Mouse (Mus musculus) hindbrain, embryonic 16.5 days (tissue): ENCODE data around the gene Trim7. TPM values are rescaled to one million over a fixed set of nuclear protein-coding genes. Genes with fewer than 3 reads are reported as not detected.
"Not testable (repeated sequence)": the region's sequence is repeated elsewhere in the genome, so short reads cannot be mapped to it uniquely, and the experiment has no call there.

Experiments
- ATAC-seq: fragments of 200-750 bp; cut with Nextera tagmentation; 2 replicates; pipeline ENCODE4 v1.8.0; 2017; ENCODE audit warnings: moderate TSS enrichment, moderate library complexity
- H3K27ac ChIP-seq: fragments of 300-500 bp; sonication (generic); 2 replicates; pipeline ENCODE4 v1.5.1; 2014; ENCODE audit warnings: low read depth, mild to moderate bottlenecking, control low read depth, low read length, moderate library complexity
- H3K27me3 ChIP-seq: fragments of 300-500 bp; sonication (generic); replicated peaks from 2 replicates; pipeline ENCODE4 v1.6.1; 2014; ENCODE audit warnings: low read length; ENCODE audit not compliant: control insufficient read depth, insufficient read depth
- H3K36me3 ChIP-seq: fragments of 300-500 bp; sonication (generic); 2 replicates; pipeline ENCODE4 v1.6.1; 2014; ENCODE audit warnings: mild to moderate bottlenecking, low read length, moderate library complexity, mixed read lengths; ENCODE audit not compliant: control insufficient read depth, insufficient read depth
- H3K4me1 ChIP-seq: fragments of 300-500 bp; sonication (generic); 2 replicates; pipeline ENCODE4 v1.6.1; 2014; ENCODE audit warnings: low read depth, low read length; ENCODE audit not compliant: control insufficient read depth, insufficient read depth
- H3K4me2 ChIP-seq: fragments of 300-500 bp; sonication (generic); 2 replicates; pipeline ENCODE4 v1.6.1; 2014; ENCODE audit warnings: mild to moderate bottlenecking, low read length, control low read depth, moderate library complexity
- H3K4me3 ChIP-seq: fragments of 300-500 bp; sonication (generic); 2 replicates; pipeline ENCODE4 v1.5.1; 2014; ENCODE audit warnings: mild to moderate bottlenecking, low read length, control low read depth, moderate library complexity
- H3K9ac ChIP-seq: fragments of 300-500 bp; sonication (generic); 2 replicates; pipeline ENCODE4 v1.6.1; 2014; ENCODE audit warnings: low read depth, mild to moderate bottlenecking, control low read depth, low read length, moderate library complexity
- H3K9me3 ChIP-seq: fragments of 300-500 bp; sonication (generic); 2 replicates; pipeline ENCODE4 v1.6.1; 2014; ENCODE audit warnings: mild to moderate bottlenecking, low read length, moderate library complexity; ENCODE audit not compliant: control insufficient read depth
- WGBS: fragments of 180-500 bp; shearing (Covaris S2); extraction: QIAGEN DNeasy Blood & Tissue Kit; methylation state at CpG from one replicate; pipeline ENCODE4 v1.1.7; 2014; 5-methylcytosine and 5-hydroxymethylcytosine counted together
- polyA plus RNA-seq: library from polyadenylated mRNA; unstranded; fragments of >200 nt; fragmentation: Nextera tagmentation; extraction: Ambion mirVana; gene quantifications from 2 replicates; pipeline ENCODE4 v1.2.1, GENCODE M21; 2015

Trim7 gene
- polyA plus RNA-seq, 1 experiment from 2014 or later = 2.7 TPM

GRCm38 (mm10) chr11:48789973-48790823 lies 35.7 kb upstream of the Trim7 start:
- Histone ChIP-seq H3K27me3 (no peaks in the 10 kb centered on the region), H3K27ac (no peak overlapping the region), H3K4me3 (peak overlapping the region; percentile 18), H3K4me1 (peaks cover 3% of the 10 kb centered on the region; the same call in 1 of the 2 replicates), H3K9ac (no peak overlapping the region), H3K36me3 (no peaks in the 10 kb centered on the region), H3K4me2 (peak overlapping the region; percentile 48), H3K9me3 (no peaks in the 10 kb centered on the region)
- WGBS = 16% methylated on average over 20 of the region's 20 CpGs
- peak; percentile 79 for ATAC-seq

GRCm38 (mm10) chr11:48790946-48791345 lies 35.0 kb upstream of the Trim7 start:
- H3K27ac ChIP-seq = no peak overlapping the region
- H3K4me3 ChIP-seq = no peak overlapping the region
- H3K4me1 ChIP-seq = peaks cover 3% of the 10 kb centered on the region; the same call in 1 of the 2 replicates
- no peak overlapping the region for H3K4me2 ChIP-seq
- no peaks in the 10 kb centered on the region for H3K9me3 ChIP-seq
- no peak for ATAC-seq
- no peaks in the 10 kb centered on the region for H3K27me3 ChIP-seq
- WGBS = 43% methylated on average over 8 of the region's 8 CpGs
- no peak overlapping the region for H3K9ac ChIP-seq
- H3K36me3 ChIP-seq = no peaks in the 10 kb centered on the region

GRCm38 (mm10) chr11:48791894-48792293 lies 34.0 kb upstream of the Trim7 start:
- not testable (repeated sequence) for ATAC-seq, H3K4me2 ChIP-seq, H3K36me3 ChIP-seq, H3K4me3 ChIP-seq, H3K4me1 ChIP-seq, H3K27ac ChIP-seq, H3K9me3 ChIP-seq, H3K9ac ChIP-seq, H3K27me3 ChIP-seq
- WGBS = 86% methylated on average over 9 of the region's 9 CpGs

GRCm38 (mm10) chr11:48793184-48793583 lies 32.8 kb upstream of the Trim7 start:
- peaks cover 7% of the 10 kb centered on the region for H3K4me1 ChIP-seq
- no peaks in the 10 kb centered on the region for H3K27me3 ChIP-seq
- no peak overlapping the region for H3K27ac ChIP-seq
- 96% methylated on average over 3 of the region's 3 CpGs for WGBS
- H3K36me3 ChIP-seq = no peaks in the 10 kb centered on the region
- H3K9ac ChIP-seq = no peak overlapping the region
- H3K4me2 ChIP-seq = no peak overlapping the region
- no peaks in the 10 kb centered on the region for H3K9me3 ChIP-seq
- H3K4me3 ChIP-seq = no peak overlapping the region
- no peak for ATAC-seq

GRCm38 (mm10) chr11:48795221-48795620 lies 30.7 kb upstream of the Trim7 start:
- no peak for ATAC-seq
- H3K9me3 ChIP-seq = no peaks in the 10 kb centered on the region
- H3K9ac ChIP-seq = no peak overlapping the region
- H3K27me3 ChIP-seq = no peaks in the 10 kb centered on the region
- WGBS = 86% methylated on average over 7 of the region's 7 CpGs
- H3K4me1 ChIP-seq = peaks cover 13% of the 10 kb centered on the region
- H3K36me3 ChIP-seq = no peaks in the 10 kb centered on the region
- H3K27ac ChIP-seq = no peak overlapping the region
- no peak overlapping the region for H3K4me2 ChIP-seq
- H3K4me3 ChIP-seq = no peak overlapping the region

- no peaks in the 10 kb centered on the region for H3K36me3 ChIP-seq
- 85% methylated on average over 4 of the region's 4 CpGs for whole genome bisulfite sequencing
- no peaks in the 10 kb centered on the region for H3K9me3 ChIP-seq
- H3K27ac ChIP-seq = no peak overlapping the region
- no peak overlapping the region for H3K9ac ChIP-seq
- ATAC-seq = no peak
- no peak overlapping the region for H3K4me3 ChIP-seq
- peaks cover 16% of the 10 kb centered on the region for H3K4me1 ChIP-seq
- H3K27me3 ChIP-seq = no peaks in the 10 kb centered on the region
- H3K4me2 ChIP-seq = no peak overlapping the region
These were observed 29.6 kb upstream of the Trim7 start for GRCm38 (mm10) chr11:48796290-48796689.

- no peak overlapping the region; the same call in 1 of the 2 replicates for H3K9ac ChIP-seq
- ATAC-seq = no peak
- no peak overlapping the region for H3K27ac ChIP-seq
- H3K4me2 ChIP-seq = no peak overlapping the region
- H3K27me3 ChIP-seq = no peaks in the 10 kb centered on the region
- peaks cover 4% of the 10 kb centered on the region for H3K36me3 ChIP-seq
- 91% methylated on average over 5 of the region's 5 CpGs for WGBS
- H3K4me1 ChIP-seq = peaks cover 26% of the 10 kb centered on the region
- H3K4me3 ChIP-seq = no peak overlapping the region
- no peaks in the 10 kb centered on the region for H3K9me3 ChIP-seq
These were observed 28.7 kb upstream of the Trim7 start for GRCm38 (mm10) chr11:48797287-48797686.

- Histone ChIP-seq H3K4me2 (peak overlapping the region; percentile 88), H3K27ac (no peak overlapping the region), H3K36me3 (peaks cover 13% of the 10 kb centered on the region), H3K27me3 (no peaks in the 10 kb centered on the region), H3K4me3 (no peak overlapping the region), H3K9ac (0 out of 2 replicates have a peak overlapping the region, but pooled peaks have one; percentile 3), H3K4me1 (peaks cover 29% of the 10 kb centered on the region), H3K9me3 (no peaks in the 10 kb centered on the region)
- WGBS = 78% methylated on average over 7 of the region's 7 CpGs
- ATAC-seq = no peak
These were observed 27.6 kb upstream of the Trim7 start for GRCm38 (mm10) chr11:48798308-48798707.

- H3K27ac ChIP-seq = peak overlapping the region; percentile 96
- peak overlapping the region; percentile 80 for H3K9ac ChIP-seq
- peaks cover 19% of the 10 kb centered on the region for H3K36me3 ChIP-seq
- peak; percentile 3; the same call in 1 of the 2 replicates for ATAC-seq
- H3K4me1 ChIP-seq = peaks cover 29% of the 10 kb centered on the region
- H3K27me3 ChIP-seq = no peaks in the 10 kb centered on the region
- 10% methylated on average over 18 of the region's 18 CpGs for WGBS
- H3K4me3 ChIP-seq = peak overlapping the region; percentile 81
- peak overlapping the region; percentile 88 for H3K4me2 ChIP-seq
- H3K9me3 ChIP-seq = no peaks in the 10 kb centered on the region
These were observed 26.7 kb upstream of the Trim7 start for GRCm38 (mm10) chr11:48798984-48799920.
